Mouse (Mus musculus) ES-E14 (cell line): Measurements from ENCODE around the gene Grpr. TPM values are rescaled to one million over a fixed set of nuclear protein-coding genes. Genes with fewer than 3 reads are reported as not detected.

Experiments
- DNase-seq: peaks from one replicate; pipeline ENCODE4 v3.0.0-alpha.2; 2013; ENCODE audit warnings: low read depth, low spot score
- H3K27ac ChIP-seq: 2 replicates; pipeline ENCODE4 v1.5.1; 2012; ENCODE audit warnings: low read depth, mild to moderate bottlenecking, low read length, moderate library complexity, mixed read lengths; ENCODE audit not compliant: poor library complexity, insufficient read depth, severe bottlenecking
- H3K36me3 ChIP-seq: 2 replicates; pipeline ENCODE4 v1.6.1; 2012; ENCODE audit warnings: mild to moderate bottlenecking, low read length, moderate library complexity, mixed read lengths; ENCODE audit not compliant: control insufficient read depth, poor library complexity, insufficient read depth, severe bottlenecking
- H3K4me1 ChIP-seq, 2 experiments: fragments of 150-350 bp in 1 of 2; sonication (generic) in 1 of 2; 2 replicates each; pipeline ENCODE4 v1.6.1; 2012; ENCODE audit warnings: low read length in 2 of 2, mild to moderate bottlenecking in 1 of 2, mixed read lengths in 1 of 2; ENCODE audit not compliant: control insufficient read depth in 2 of 2, insufficient read depth in 2 of 2, poor library complexity in 1 of 2
- H3K4me3 ChIP-seq, 2 experiments: fragments of 150-350 bp in 1 of 2; sonication (generic) in 1 of 2; 2 replicates each; pipeline ENCODE4 v1.5.1; 2012; ENCODE audit warnings: low read length in 2 of 2, low read depth in 1 of 2, mild to moderate bottlenecking in 1 of 2, mixed read lengths in 1 of 2; ENCODE audit not compliant: insufficient read depth in 1 of 2, poor library complexity in 1 of 2, severe bottlenecking in 1 of 2
- H3K9ac ChIP-seq: 2 replicates; pipeline ENCODE4 v1.6.1; 2012; ENCODE audit warnings: low read depth, mild to moderate bottlenecking, low read length, mixed read lengths; ENCODE audit not compliant: poor library complexity, insufficient read depth, severe bottlenecking
- H3K9me3 ChIP-seq: fragments of 150-350 bp; sonication (generic); 2 replicates; pipeline ENCODE4 v1.6.1; 2012; ENCODE audit warnings: low read depth, mild to moderate bottlenecking, low read length; ENCODE audit not compliant: control insufficient read depth, insufficient read depth
- CHD2 ChIP-seq: IDR thresholded peaks from 2 replicates; pipeline ENCODE4 v1.6.1; 2014; ENCODE audit warnings: mild to moderate bottlenecking, low read depth, low read length, inconsistent platforms
- HCFC1 ChIP-seq: IDR thresholded peaks from 2 replicates; pipeline ENCODE4 v1.6.1; 2012; ENCODE audit warnings: low read length, inconsistent platforms, borderline replicate concordance; ENCODE audit not compliant: insufficient read depth
- MAFK ChIP-seq: IDR thresholded peaks from 2 replicates; pipeline ENCODE4 v1.6.1; 2014; ENCODE audit warnings: mild to moderate bottlenecking, low read depth, low read length, inconsistent platforms; ENCODE audit not compliant: insufficient read depth
- ZC3H11A ChIP-seq: IDR thresholded peaks from 2 replicates; pipeline ENCODE4 v1.6.1; 2012; ENCODE audit warnings: low read depth, mild to moderate bottlenecking, inconsistent platforms, low read length, borderline replicate concordance
- ZNF384 ChIP-seq: IDR thresholded peaks from 2 replicates; pipeline ENCODE4 v1.6.1; 2012; ENCODE audit warnings: low read depth, low read length, inconsistent platforms
- in situ Hi-C, 2 experiments: fragments of 600-800 bp; cut with MboI; formaldehyde crosslinking; loops; one replicate each; pipeline ENCODE4 v1.15.1; 2025; ENCODE audit warnings: low sequenced_read_pairs in 2 of 2, inconsistent platforms in 1 of 2; ENCODE audit not compliant: unreplicated experiment in 2 of 2
- total RNA-seq: library from RNA; depleted of rRNA; stranded (reverse); fragments of 300-350 nt; gene quantifications from 2 replicates; pipeline ENCODE4 v1.2.3, GENCODE M21; 2012; rRNA removed

Grpr gene
- total RNA-seq, 1 experiment: not detected

DNA sequence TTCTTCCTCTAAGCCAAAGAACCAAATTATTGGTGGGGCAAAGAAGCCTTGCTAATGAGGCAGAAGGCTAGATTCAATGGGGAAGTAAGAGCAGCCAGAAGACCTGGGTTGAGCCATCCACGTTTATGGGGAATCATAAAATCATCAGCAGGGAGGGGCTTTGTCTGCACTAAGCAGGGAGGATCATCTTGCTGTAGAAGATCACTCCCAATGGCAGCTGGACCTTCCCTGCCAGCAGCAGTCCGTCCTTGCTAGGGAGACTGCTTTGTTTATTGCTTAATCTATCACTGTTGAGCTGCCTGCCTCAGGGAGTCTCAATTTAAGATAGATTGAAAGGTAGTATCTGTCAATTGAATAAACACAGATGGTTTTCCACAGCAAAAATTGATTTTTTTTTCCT is 37.7 kb downstream of the Grpr start:
- Histone ChIP-seq H3K36me3 (no peaks in the 10 kb centered on the region), H3K4me3 (no peak overlapping the region), H3K27ac (no peak overlapping the region), H3K4me1 (no peaks in the 10 kb centered on the region), H3K9ac (no peak overlapping the region), H3K9me3 (no peaks in the 10 kb centered on the region)
- no peak for DNase-seq
- no peak for TF ChIP-seq ZC3H11A
- TF ChIP-seq CHD2: no peak
- no peak for TF ChIP-seq HCFC1
- in situ Hi-C loops: no loop called here

- no peak for DNase-seq
- in situ Hi-C loops: no loop called here
- no peak overlapping the region for H3K27ac ChIP-seq
- no peaks in the 10 kb centered on the region for H3K36me3 ChIP-seq
- TF ChIP-seq ZC3H11A (no peak), CHD2 (no peak), ZNF384 (no peak), MAFK (no peak), HCFC1 (no peak)
- H3K9me3 ChIP-seq: no peaks in the 10 kb centered on the region
- H3K4me1 ChIP-seq: no peaks in the 10 kb centered on the region
- H3K4me3 ChIP-seq: no peak overlapping the region
- no peak overlapping the region for H3K9ac ChIP-seq
Observed at GRCm38 (mm10) chrX:163502088-163502487, 47.4 kb downstream of the Grpr start.

Other genes with a start within 250 kb of the Grpr start
- gene Rnf138rt1, start 211.7 kb upstream of the Grpr start, total RNA-seq: not detected in 2 replicates